Mouse (Mus musculus) liver, embryonic 14.5 days (tissue): ENCODE data around the gene Ank2. TPM values are rescaled to one million over a fixed set of nuclear protein-coding genes. Genes with fewer than 3 reads are reported as not detected.

Experiments
- ATAC-seq: fragments of 200-750 bp; cut with Nextera tagmentation; 2 replicates; pipeline ENCODE4 v1.8.0; 2017; ENCODE audit warnings: moderate number of reproducible peaks, mild to moderate bottlenecking, moderate library complexity; ENCODE audit not compliant: insufficient read depth
- DNase-seq, 3 experiments: peaks; one replicate each; pipeline ENCODE4 v3.0.0-alpha.2; 2012 to 2013; ENCODE audit warnings: low read depth in 3 of 3, low spot score in 3 of 3
- H3K27ac ChIP-seq: fragments of 300-500 bp; sonication (generic); 2 replicates; pipeline ENCODE4 v1.5.1; 2014; ENCODE audit warnings: moderate library complexity, mild to moderate bottlenecking, control low read depth, inconsistent platforms
- H3K27me3 ChIP-seq: fragments of 300-500 bp; sonication (generic); 2 replicates; pipeline ENCODE4 v1.6.1; 2014; ENCODE audit warnings: mild to moderate bottlenecking, low read length, moderate library complexity; ENCODE audit not compliant: control insufficient read depth, insufficient read depth
- H3K36me3 ChIP-seq: fragments of 300-500 bp; sonication (generic); replicated peaks from 2 replicates; pipeline ENCODE4 v1.6.1; 2014; ENCODE audit warnings: low read depth; ENCODE audit not compliant: control insufficient read depth, insufficient read depth
- H3K4me1 ChIP-seq, 2 experiments: fragments of 200-500 bp in 1 of 2; fragments of 300-500 bp in 1 of 2; sonication (generic) in 1 of 2; replicated peaks; 2 replicates each; pipeline ENCODE4 v1.6.1; 2012 to 2014; ENCODE audit warnings: antibody characterized with exemption in 1 of 2, inconsistent platforms in 1 of 2, low read length in 1 of 2; ENCODE audit not compliant: control insufficient read depth in 2 of 2, insufficient read depth in 2 of 2
- H3K4me2 ChIP-seq: fragments of 300-500 bp; sonication (generic); 2 replicates; pipeline ENCODE4 v1.6.1; 2014; ENCODE audit warnings: low read depth, mild to moderate bottlenecking, control low read depth, moderate library complexity
- H3K4me3 ChIP-seq, 2 experiments: fragments of 200-500 bp in 1 of 2; fragments of 300-500 bp in 1 of 2; sonication (generic) in 1 of 2; 2 replicates each; pipeline ENCODE4 v1.5.1; 2012 to 2014; ENCODE audit warnings: low read depth in 2 of 2, low read length in 2 of 2, mild to moderate bottlenecking in 2 of 2, control low read depth in 1 of 2, inconsistent platforms in 1 of 2, moderate library complexity in 1 of 2; ENCODE audit not compliant: insufficient read depth in 1 of 2
- H3K9ac ChIP-seq: fragments of 300-500 bp; sonication (generic); replicated peaks from 2 replicates; pipeline ENCODE4 v1.6.1; 2014; ENCODE audit warnings: mild to moderate bottlenecking, control low read depth, moderate library complexity
- H3K9me3 ChIP-seq: fragments of 300-500 bp; sonication (generic); 2 replicates; pipeline ENCODE4 v1.6.1; 2016; ENCODE audit warnings: low read length, mixed read lengths; ENCODE audit not compliant: control insufficient read depth
- CTCF ChIP-seq: IDR thresholded peaks from 2 replicates; pipeline ENCODE4 v1.5.1; 2016; ENCODE audit warnings: antibody characterized with exemption, low read depth, control low read depth
- EP300 ChIP-seq: IDR thresholded peaks from 2 replicates; pipeline ENCODE4 v1.6.1; 2016; ENCODE audit warnings: antibody characterized with exemption, low read depth
- WGBS: fragments of 180-500 bp; shearing (Covaris S2); extraction: QIAGEN DNeasy Blood & Tissue Kit; methylation state at CpG from one replicate; pipeline ENCODE4 v1.1.7; 2014; ENCODE audit not compliant: insufficient replicate concordance; 5-methylcytosine and 5-hydroxymethylcytosine counted together
- polyA plus RNA-seq, 2 experiments: library from polyadenylated mRNA; depleted of rRNA in 1 of 2; stranded (reverse) in 1 of 2; unstranded in 1 of 2; fragments of >200 nt; fragmentation: Nextera tagmentation in 1 of 2; extraction: Ambion mirVana in 1 of 2; gene quantifications; 2 replicates each; pipeline versions ENCODE4 v1.2.1 to v1.2.3; 2012 to 2014

Ank2 gene
- polyA plus RNA-seq, 2 experiments: 4.8 to 5.2 TPM

DNA sequence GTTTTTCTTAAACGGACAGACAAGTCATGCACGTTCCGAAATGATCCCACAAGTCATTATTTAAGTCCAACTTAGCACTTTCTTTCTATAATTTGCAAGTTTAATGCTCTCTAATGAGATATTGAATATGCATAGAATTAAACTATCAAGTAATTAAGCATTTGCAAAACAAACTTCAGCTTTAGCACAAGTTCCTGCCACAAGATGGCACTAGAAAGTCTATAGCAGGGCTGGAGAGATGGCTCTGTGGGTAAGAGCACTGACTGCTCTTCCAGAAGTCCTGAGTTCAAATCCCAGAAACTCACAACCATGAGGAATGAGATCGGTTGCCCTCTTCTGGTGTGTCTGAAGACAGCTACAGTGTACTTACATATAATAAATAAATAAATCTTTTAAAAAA lies 45.4 kb downstream of the Ank2 start:
- ATAC-seq (no peak), DNase-seq (no peak)
- H3K27ac ChIP-seq: no peak overlapping the region
- no peak overlapping the region for H3K4me2 ChIP-seq
- no peaks in the 10 kb centered on the region for H3K9me3 ChIP-seq
- TF ChIP-seq CTCF: 0 out of 2 replicates have a peak, but pooled peaks have one; percentile 31
- TF ChIP-seq EP300: no peak
- H3K27me3 ChIP-seq: no peaks in the 10 kb centered on the region
- H3K9ac ChIP-seq: no peak overlapping the region
- no peaks in the 10 kb centered on the region for H3K36me3 ChIP-seq
- peaks cover 3 to 9% of the 10 kb centered on the region in 2 experiments; a peak in 3 of 4 replicates for H3K4me1 ChIP-seq
- no peak overlapping the region for H3K4me3 ChIP-seq
- 57% methylated on average over 4 of the region's 4 CpGs for WGBS

DNA sequence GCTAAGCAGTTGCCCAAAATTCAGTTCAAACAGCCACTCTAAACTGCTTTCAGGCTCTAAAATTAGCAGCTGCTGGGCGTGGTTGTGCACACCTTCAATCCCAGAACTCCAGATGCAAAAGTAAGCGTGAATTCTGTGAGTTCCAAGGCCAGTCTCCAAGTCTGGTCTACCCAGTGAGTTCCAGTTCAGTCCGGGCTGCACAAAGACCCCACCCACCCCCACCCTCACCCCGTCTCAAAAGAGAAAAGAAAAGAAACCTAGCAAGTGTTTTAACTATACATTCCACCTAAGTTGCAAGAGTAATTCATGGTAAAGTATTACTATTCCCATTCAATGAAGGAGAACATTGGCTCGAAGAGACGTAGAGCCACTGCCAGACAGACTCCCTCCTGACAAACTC lies 45.9 kb downstream of the Ank2 start:
- Histone ChIP-seq H3K4me2 (no peak overlapping the region), H3K27ac (no peak overlapping the region), H3K36me3 (no peaks in the 10 kb centered on the region), H3K9me3 (no peaks in the 10 kb centered on the region), H3K9ac (no peak overlapping the region), H3K27me3 (no peaks in the 10 kb centered on the region), H3K4me3 (no peak overlapping the region), H3K4me1 (peaks cover 0 to 4% of the 10 kb centered on the region in 2 experiments; a peak in 2 of 4 replicates)
- ATAC-seq (no peak), DNase-seq (no peak)
- TF ChIP-seq EP300 (no peak), CTCF (no peak)
- WGBS: 60% methylated on average over 6 of the region's 6 CpGs

DNA sequence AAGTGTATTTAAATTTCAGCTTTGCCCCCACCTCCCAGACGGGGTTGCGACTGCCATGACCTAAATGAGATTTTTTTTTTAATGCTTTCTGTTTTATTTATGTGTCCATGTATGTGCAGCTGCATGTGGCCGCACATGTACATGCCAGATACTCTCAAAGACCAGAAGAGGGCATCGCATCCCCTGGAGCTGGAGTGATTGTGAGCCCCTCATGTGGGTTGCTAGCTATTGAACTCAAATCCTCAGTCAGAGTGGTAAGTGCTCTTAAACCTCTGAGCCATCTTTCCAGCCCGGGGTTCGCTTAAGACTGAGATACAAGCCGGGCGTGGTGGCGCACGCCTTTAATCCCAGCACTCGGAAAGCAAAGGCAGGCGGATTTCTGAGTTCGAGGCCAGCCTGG lies 46.9 kb downstream of the Ank2 start:
- Histone ChIP-seq H3K4me3 (no peak overlapping the region), H3K4me2 (no peak overlapping the region), H3K27ac (no peak overlapping the region), H3K27me3 (no peaks in the 10 kb centered on the region), H3K36me3 (no peaks in the 10 kb centered on the region), H3K9me3 (no peaks in the 10 kb centered on the region), H3K9ac (no peak overlapping the region), H3K4me1 (no peaks in the 10 kb centered on the region)
- DNase-seq (no peak), ATAC-seq (no peak)
- 62% methylated on average over 13 of the region's 13 CpGs for WGBS
- TF ChIP-seq CTCF: peak; percentile 16; the same call in 1 of the 2 replicates
- TF ChIP-seq EP300: no peak

DNA sequence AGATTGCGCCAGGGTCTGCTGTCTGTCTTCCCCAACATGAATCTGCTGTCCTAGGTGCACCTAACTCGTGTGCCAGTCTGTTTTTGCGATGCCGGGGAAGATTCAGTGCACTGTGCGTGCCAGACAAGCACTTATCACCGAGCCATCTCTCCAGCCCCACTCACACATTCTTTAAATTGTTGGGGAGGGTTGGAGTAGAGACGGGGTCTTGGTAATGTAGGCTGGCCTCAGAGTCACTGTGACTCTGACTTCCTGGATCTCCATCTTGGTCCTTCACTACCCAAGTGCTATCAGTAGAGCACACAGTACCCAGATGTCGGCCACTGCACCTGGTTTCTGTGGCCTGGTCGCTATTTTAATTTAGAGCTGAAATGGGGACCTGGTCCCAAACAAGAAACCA lies 47.4 kb downstream of the Ank2 start:
- Histone ChIP-seq H3K4me2 (no peak overlapping the region), H3K4me1 (no peaks in the 10 kb centered on the region), H3K9me3 (no peaks in the 10 kb centered on the region), H3K27me3 (no peaks in the 10 kb centered on the region), H3K9ac (no peak overlapping the region), H3K4me3 (no peak overlapping the region), H3K36me3 (no peaks in the 10 kb centered on the region), H3K27ac (no peak overlapping the region)
- ATAC-seq (no peak), DNase-seq (no peak)
- 52% methylated on average over 9 of the region's 9 CpGs for WGBS
- TF ChIP-seq EP300 (no peak), CTCF (no peak)

DNA sequence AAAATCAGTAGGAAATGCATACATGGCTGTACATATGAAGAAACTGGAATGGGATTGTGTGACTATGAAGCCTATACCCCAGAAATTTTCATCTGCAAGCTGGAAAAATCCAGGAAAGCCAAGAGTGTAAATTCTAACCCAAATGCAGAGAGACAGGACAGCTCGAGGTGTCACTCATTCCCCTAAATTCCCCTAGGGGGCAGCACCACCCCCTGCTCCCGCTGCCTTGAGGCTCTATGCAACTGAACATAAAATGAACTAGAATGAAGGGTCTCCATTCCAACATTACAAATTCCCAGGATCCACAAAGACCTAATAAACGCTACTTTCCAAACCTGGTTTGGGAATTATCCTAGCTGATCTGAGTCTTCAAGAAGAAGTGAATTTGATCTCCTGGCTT lies 48.1 kb downstream of the Ank2 start:
- Histone ChIP-seq H3K4me2 (no peak overlapping the region), H3K36me3 (no peaks in the 10 kb centered on the region), H3K4me3 (no peak overlapping the region), H3K27me3 (no peaks in the 10 kb centered on the region), H3K4me1 (no peaks in the 10 kb centered on the region), H3K27ac (no peak overlapping the region), H3K9ac (no peak overlapping the region), H3K9me3 (no peaks in the 10 kb centered on the region)
- WGBS: 3% methylated on average over 3 of the region's 3 CpGs
- no peak for ATAC-seq
- DNase-seq: no peak
- TF ChIP-seq CTCF: peak; percentile 83
- TF ChIP-seq EP300: no peak
